Mouse (Mus musculus): Measurements from ENCODE around the gene Kif26a.

GRCm38 (mm10) chr12:112163981-112164839 lies 18.2 kb downstream of the Kif26a start:
- no peak for TF ChIP-seq GATA1 (IDR thresholded peaks at IDR 0.05; ENCODE audit: low read length)
- no peak for TF ChIP-seq TAL1 (IDR thresholded peaks at IDR 0.05; ENCODE audit: low read length)

Measured in erythroblast, embryonic 14.5 days (primary cell).